Mouse (Mus musculus) limb, embryonic 14.5 days (tissue): Measurements from ENCODE around the gene Fbxl19. TPM values are rescaled to one million over a fixed set of nuclear protein-coding genes. Genes with fewer than 3 reads are reported as not detected.

Experiments
- ATAC-seq: fragments of 200-750 bp; cut with Nextera tagmentation; 2 replicates; pipeline ENCODE4 v1.8.0; 2017; ENCODE audit warnings: low read depth, moderate number of reproducible peaks, moderate TSS enrichment; ENCODE audit not compliant: low FRiP score
- DNase-seq: peaks from one replicate; pipeline ENCODE4 v3.0.0-alpha.2; 2015; ENCODE audit warnings: low spot score
- H3K27ac ChIP-seq: fragments of 300-500 bp; sonication (generic); replicated peaks from 2 replicates; pipeline ENCODE4 v1.5.1; 2014; ENCODE audit warnings: low read depth, mild to moderate bottlenecking, low read length, moderate library complexity, mixed read lengths
- H3K27me3 ChIP-seq: fragments of 300-500 bp; sonication (generic); 2 replicates; pipeline ENCODE4 v1.6.1; 2014; ENCODE audit warnings: low read length, mixed read lengths; ENCODE audit not compliant: control insufficient read depth, insufficient read depth
- H3K36me3 ChIP-seq: fragments of 300-500 bp; sonication (generic); 2 replicates; pipeline ENCODE4 v1.6.1; 2014; ENCODE audit warnings: mild to moderate bottlenecking, low read length, moderate library complexity, mixed read lengths; ENCODE audit not compliant: control insufficient read depth, insufficient read depth
- H3K4me1 ChIP-seq: fragments of 300-500 bp; sonication (generic); 2 replicates; pipeline ENCODE4 v1.6.1; 2014; ENCODE audit warnings: antibody characterized with exemption, low read length, mixed read lengths; ENCODE audit not compliant: control insufficient read depth, insufficient read depth
- H3K4me2 ChIP-seq: fragments of 300-500 bp; sonication (generic); replicated peaks from 2 replicates; pipeline ENCODE4 v1.6.1; 2014; ENCODE audit warnings: low read depth, mild to moderate bottlenecking, low read length, moderate library complexity; ENCODE audit not compliant: severe bottlenecking
- H3K4me3 ChIP-seq: fragments of 300-500 bp; sonication (generic); replicated peaks from 2 replicates; pipeline ENCODE4 v1.5.1; 2014; ENCODE audit warnings: low read length
- H3K9ac ChIP-seq: fragments of 300-500 bp; sonication (generic); 2 replicates; pipeline ENCODE4 v1.6.1; 2014; ENCODE audit warnings: mild to moderate bottlenecking, low read depth, low read length, moderate library complexity; ENCODE audit not compliant: severe bottlenecking
- H3K9me3 ChIP-seq: fragments of 300-500 bp; sonication (generic); 2 replicates; pipeline ENCODE4 v1.6.1; 2016; ENCODE audit warnings: low read length; ENCODE audit not compliant: control insufficient read depth
- POLR2A ChIP-seq: fragments of 200-500 bp; IDR thresholded peaks from 2 replicates; pipeline ENCODE4 v1.8.0; 2012; ENCODE audit warnings: inconsistent platforms, mild to moderate bottlenecking, moderate library complexity, borderline replicate concordance; ENCODE audit not compliant: insufficient read depth, insufficient read length; ENCODE audit errors: extremely low read depth
- WGBS: fragments of 180-500 bp; shearing (Covaris S2); extraction: QIAGEN DNeasy Blood & Tissue Kit; methylation state at CpG from one replicate; pipeline ENCODE4 v1.1.7; 2014; 5-methylcytosine and 5-hydroxymethylcytosine counted together
- polyA plus RNA-seq, 2 experiments: library from polyadenylated mRNA; depleted of rRNA in 1 of 2; stranded (reverse) in 1 of 2; unstranded in 1 of 2; fragments of >200 nt; fragmentation: Nextera tagmentation in 1 of 2; extraction: Ambion mirVana in 1 of 2; gene quantifications; 2 replicates each; pipeline versions ENCODE4 v1.2.1 to v1.2.3; 2012 to 2014

The Fbxl19 gene
- polyA plus RNA-seq, 2 experiments, result 4.4 to 64.5 TPM

DNA sequence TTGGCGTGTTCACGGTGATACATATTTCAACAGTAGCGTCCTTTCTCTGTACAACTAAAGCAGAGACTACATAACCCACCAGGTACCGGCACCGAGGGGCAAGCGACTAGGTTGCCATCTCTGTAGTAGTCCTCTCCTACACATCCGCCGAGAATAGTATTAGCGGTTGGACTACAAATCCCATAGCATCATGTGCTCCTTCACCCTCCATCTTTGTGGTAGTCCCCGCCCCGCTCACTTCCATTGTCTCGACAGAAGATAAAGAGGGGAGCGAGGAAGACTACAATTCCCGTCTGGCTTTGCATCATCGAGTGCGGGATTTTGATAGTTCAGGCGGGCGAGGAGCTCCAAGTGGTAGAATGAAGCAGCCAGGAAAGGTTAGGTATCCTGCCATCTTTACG, 908 bp downstream of the Fbxl19 start:
- WGBS, result under 1% methylated on average over 19 of the region's 19 CpGs
- peak overlapping the region; percentile 88 for H3K4me3 ChIP-seq
- H3K36me3 ChIP-seq, result peaks cover 24% of the 10 kb centered on the region
- no peaks in the 10 kb centered on the region for H3K27me3 ChIP-seq
- DNase-seq (peak; percentile 98), ATAC-seq (peak; percentile 85)
- no peak for TF ChIP-seq POLR2A
- no peaks in the 10 kb centered on the region for H3K9me3 ChIP-seq
- H3K27ac ChIP-seq, result peak overlapping the region; percentile 86
- peaks cover 10% of the 10 kb centered on the region; the same call in 1 of the 2 replicates for H3K4me1 ChIP-seq
- peak overlapping the region; percentile 55 for H3K4me2 ChIP-seq
- H3K9ac ChIP-seq, result peak overlapping the region; percentile 72

DNA sequence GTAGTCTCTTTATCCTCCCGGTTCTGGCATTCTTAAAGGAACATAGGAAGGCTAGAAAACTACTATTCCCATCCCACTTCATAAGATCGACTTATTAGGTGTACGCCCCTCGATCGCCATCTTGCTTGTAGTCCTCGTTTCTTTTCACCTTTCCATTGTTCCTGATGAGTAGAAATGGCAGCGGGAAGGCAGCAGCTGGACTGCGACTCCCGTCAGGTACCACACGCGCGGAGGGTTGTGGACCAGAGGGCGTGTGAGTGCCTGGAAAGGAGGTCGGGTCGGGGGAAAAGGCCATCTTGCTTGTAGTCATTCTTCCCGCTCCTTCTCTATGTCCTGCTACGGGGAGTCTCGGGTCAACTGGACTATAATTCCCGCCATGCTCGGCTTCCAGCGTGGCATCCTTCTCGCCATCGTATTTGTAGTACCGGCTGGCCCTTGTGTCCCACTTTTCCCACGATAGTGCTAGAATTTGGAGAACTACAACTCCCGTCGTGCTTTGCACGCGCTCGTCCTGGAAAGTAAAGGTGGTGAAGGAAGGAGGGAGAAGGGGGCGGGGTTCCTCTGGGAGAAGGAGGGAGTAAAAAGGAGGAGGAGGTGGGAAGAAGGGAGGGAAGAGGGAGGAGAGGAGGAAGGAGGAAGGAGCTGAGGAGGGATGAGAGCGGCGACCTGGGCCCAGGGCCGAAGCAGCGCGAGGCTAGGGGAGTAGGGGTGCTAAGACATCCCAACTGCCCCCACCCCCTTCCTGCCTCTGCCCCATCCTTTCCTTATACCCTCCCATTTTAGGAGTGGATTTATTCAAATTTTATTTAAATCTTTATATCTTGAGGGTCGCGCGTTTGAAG, 1.5 kb downstream of the Fbxl19 start:
- under 1% methylated on average over 39 of the region's 39 CpGs for WGBS
- 0 out of 2 replicates have a peak, but pooled peaks have one; percentile 59 for TF ChIP-seq POLR2A
- H3K4me3 ChIP-seq, result peak overlapping the region; percentile 88
- peaks cover 10% of the 10 kb centered on the region; the same call in 1 of the 2 replicates for H3K4me1 ChIP-seq
- no peaks in the 10 kb centered on the region for H3K9me3 ChIP-seq
- DNase-seq (peak; percentile 98), ATAC-seq (peak; percentile 89)
- no peaks in the 10 kb centered on the region for H3K27me3 ChIP-seq
- H3K9ac ChIP-seq, result peak overlapping the region; percentile 72
- H3K4me2 ChIP-seq, result peak overlapping the region; percentile 55
- peaks cover 30% of the 10 kb centered on the region for H3K36me3 ChIP-seq
- peak overlapping the region; percentile 86 for H3K27ac ChIP-seq

DNA sequence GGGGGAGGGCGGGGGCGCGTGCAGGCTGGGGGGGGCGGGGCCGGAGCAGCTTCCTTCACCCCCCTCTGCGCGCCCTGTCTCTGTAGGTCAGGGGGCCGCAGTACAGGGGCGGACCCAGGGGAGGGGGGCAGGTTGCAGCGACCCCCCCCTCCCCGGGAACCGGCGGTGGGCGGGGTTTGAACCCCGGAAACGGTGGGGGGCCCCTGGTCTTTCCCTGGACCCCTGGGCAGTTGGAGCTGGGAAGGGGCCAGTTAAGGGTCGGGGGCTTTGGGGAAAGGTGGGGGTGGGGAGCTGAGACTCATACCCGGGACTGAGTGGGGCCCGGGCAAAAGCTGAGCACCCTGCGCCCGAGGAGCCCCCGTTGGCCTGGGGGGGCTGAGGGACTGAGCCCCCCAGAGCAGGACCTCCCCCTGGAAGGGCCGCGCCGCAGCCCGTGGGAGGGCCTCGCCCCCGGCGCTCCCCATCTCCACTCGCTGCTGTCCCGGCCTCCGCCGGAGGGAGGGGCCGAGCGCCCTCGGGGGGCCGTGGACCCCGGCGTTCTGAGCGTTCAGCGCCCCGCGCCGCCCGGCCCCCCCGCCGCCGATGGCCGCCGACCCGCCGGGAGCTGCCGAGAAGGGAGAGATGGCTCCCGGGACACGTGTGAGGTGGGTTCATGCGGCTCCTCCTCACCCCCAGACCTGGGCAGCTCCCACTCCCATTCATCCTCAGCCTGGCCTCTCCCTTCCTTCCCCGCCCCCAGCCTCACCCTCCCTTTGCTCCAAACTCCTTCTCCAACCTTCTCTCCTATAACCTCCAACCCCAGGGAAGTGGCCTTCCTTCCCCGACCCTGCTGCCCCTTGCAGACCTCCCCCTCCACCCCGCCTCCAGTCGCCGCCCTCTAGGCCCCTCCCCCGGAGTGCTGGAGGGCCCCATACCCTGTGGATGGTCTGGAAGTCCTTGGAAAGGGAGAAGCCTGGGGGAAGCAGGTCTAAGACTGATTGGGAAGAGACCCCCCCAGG, 2.5 kb downstream of the Fbxl19 start:
- H3K27me3 ChIP-seq, result no peaks in the 10 kb centered on the region
- no peaks in the 10 kb centered on the region for H3K9me3 ChIP-seq
- H3K4me2 ChIP-seq, result peak overlapping the region; percentile 55
- H3K9ac ChIP-seq, result peak overlapping the region; percentile 72
- ATAC-seq, result no peak
- H3K27ac ChIP-seq, result peak overlapping the region; percentile 82
- peaks cover 10% of the 10 kb centered on the region; the same call in 1 of the 2 replicates for H3K4me1 ChIP-seq
- WGBS, result 2% methylated on average over 32 of the region's 62 CpGs
- peaks cover 39% of the 10 kb centered on the region for H3K36me3 ChIP-seq
- no peak for TF ChIP-seq POLR2A
- peak; percentile 42 for DNase-seq
- peak overlapping the region; percentile 88 for H3K4me3 ChIP-seq

DNA sequence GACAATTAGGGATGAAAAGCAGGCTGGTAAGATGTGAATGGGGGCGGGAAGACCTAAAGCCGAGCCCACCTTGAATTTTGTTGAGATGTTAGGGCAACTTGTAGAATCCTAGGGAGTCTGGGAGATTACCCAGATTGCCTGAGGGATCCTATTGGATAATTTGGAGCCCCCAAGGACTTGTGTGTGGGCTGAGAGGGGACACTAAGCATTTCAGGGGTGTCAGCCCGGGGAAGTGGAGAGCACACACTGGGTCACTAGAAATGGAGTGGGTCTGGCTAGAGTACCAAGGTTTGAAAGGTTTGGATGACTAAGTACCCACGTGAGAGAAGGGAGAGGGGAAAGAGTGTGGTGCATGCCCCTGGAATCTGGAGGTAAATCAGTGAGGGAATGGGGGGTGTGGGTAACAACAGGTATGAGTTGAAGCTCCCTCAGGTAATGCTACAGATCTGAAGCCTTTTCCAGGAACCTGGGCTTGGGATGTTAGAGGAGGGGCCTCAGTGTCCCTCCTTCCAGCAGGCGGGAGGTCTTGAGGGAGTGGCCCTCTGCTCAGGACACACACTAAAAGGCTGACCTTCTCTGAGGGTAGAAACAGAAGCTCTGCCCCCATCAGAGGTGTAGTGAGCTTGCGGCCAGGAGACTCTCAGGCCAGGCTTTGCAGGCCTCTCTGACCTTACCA, 3.4 kb downstream of the Fbxl19 start:
- peak overlapping the region; percentile 88 for H3K4me3 ChIP-seq
- no peak for DNase-seq
- no peaks in the 10 kb centered on the region for H3K9me3 ChIP-seq
- peaks cover 10% of the 10 kb centered on the region; the same call in 1 of the 2 replicates for H3K4me1 ChIP-seq
- H3K27me3 ChIP-seq, result no peaks in the 10 kb centered on the region
- H3K9ac ChIP-seq, result peak overlapping the region; percentile 72
- H3K36me3 ChIP-seq, result peaks cover 48% of the 10 kb centered on the region
- H3K27ac ChIP-seq, result no peak overlapping the region
- TF ChIP-seq POLR2A, result no peak
- 21% methylated on average over 5 of the region's 6 CpGs for WGBS
- H3K4me2 ChIP-seq, result peak overlapping the region; percentile 55
- no peak for ATAC-seq
